Mouse (Mus musculus) gonadal fat pad, adult 2 months (tissue): ENCODE results near the gene Atxn1. TPM values are rescaled to one million over a fixed set of nuclear protein-coding genes. Genes with fewer than 3 reads are reported as not detected.

Source experiments
- DNase-seq: peaks from one replicate; pipeline ENCODE4 v3.0.0-alpha.2; 2012; ENCODE audit warnings: low read depth
- polyA plus RNA-seq: library from polyadenylated mRNA; depleted of rRNA; stranded (reverse); fragments of >200 nt; gene quantifications from 2 replicates; pipeline ENCODE4 v1.2.3, GENCODE M21; 2012

Atxn1 gene
- polyA plus RNA-seq, 1 experiment, result 11.6 TPM

DNA sequence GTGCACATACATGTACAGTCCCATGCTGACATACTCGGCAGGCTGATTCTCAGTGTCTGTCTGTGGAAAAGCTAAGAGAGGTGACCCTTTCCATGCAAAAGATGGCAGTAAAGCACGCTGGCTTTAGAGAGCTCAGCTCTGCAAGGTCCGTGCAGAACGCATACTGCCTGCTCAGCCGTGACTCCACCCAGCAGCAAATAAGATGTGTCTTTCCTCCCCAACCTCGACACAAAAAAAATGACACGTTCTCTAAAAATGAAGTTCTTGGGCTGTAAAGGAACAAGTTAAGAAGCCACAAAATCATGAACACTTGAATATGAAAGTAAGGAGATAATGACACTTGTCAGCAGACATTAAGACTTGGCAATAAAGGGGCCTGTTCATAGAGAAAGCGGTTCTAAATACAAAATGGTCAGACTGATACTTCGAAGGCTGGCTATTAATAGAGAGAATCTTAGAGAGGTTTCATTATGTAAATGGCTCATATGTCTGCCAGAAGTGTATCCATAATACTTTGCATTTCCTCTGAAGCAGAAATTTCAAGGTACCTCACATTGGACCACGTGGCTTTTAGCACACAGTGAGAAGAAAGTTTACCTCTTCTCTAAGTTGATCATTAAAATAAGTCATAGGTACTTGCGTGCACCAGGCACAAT, 132.0 kb downstream of the Atxn1 start:
- DNase-seq, result no peak

DNA sequence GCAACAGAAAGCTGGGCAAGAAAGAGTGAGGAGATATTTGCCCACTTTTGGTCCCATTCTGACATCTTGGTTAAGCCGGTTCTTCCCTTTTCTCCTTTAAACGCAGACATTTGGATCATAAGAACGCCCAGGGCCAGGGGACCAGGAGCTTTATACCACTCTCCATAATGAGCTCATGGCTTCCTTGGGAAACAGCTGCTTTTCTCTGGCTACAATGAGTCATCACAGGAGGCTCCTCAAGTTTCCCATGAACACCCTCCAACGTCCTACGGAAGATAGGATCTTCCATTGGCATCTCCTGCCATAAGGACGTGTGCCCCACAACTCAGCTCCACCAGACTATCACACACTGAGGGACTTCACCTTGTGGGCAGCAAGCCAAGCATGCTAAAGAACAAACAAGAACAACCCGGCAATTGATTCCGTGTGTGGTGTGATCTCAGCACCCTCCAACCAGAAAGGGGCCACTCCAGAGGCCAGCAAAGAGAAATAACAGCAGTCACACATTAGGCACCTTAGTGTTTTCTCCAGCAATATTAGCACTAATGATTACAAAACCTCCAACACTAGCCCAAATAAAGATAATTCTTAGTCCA, 135.4 kb downstream of the Atxn1 start:
- DNase-seq, result no peak

DNA sequence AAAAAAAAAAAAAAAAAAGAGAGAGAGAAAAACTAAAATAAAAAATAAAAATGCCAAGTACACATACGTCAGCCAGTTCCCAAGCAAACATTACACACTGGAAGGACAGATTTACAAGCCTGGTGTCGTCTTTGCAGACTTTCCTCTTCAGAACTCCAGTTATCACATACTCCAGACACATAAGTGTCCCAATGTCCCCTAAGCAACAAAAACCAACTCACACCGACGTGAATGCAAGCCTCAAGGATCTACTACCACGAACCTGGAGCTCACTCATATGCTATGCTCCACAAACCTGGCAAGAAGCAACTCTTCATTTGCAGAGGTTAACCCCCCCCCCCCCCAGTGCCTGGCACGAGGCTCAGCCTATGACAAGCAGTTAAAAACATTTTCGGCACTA, 136.8 kb downstream of the Atxn1 start:
- no peak for DNase-seq

DNA sequence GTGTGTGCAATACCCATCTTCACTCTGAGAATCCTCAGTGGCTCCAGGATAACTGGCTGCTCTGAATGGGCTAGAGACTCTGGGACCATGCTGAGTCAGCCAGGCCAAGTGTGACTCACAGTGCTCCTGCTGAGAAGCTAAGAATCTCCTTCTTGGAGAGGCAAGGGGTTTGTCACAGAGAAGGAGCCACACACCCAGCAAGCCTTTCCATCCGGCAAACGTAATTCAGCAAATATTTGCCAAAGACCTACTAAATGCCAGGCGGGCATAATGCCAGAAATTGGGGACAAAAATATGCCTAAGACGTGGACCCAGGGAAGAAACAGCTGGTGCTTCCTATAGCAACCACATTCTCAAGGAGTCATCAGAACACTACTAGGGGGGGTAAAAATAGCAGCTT, 137.2 kb downstream of the Atxn1 start:
- no peak for DNase-seq

DNA sequence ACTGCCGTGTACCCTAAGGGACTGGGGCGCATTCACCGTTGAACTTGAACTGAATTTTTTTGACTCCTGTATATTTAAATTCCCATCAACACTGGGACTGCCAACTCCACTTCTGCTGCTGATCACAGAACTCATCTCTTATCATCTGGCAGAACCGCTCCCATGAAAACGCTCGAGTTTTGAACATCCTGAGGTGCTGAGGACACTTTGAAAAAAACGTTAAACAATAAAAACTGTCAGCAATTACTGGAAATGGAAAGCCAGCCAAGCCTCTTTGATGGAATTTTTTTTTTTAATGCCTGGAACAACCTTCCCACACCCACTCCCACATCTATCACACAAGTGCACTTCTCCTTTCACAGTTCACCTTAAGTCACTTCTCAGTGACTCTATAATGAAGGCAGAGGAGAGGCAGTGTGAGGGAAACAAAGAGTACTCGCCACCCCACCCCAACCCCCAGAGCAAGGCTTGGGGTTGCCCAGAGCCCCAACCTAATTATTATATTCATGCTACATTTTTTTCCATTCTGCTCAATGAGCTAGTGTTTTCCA, 137.7 kb downstream of the Atxn1 start:
- DNase-seq, result no peak

DNA sequence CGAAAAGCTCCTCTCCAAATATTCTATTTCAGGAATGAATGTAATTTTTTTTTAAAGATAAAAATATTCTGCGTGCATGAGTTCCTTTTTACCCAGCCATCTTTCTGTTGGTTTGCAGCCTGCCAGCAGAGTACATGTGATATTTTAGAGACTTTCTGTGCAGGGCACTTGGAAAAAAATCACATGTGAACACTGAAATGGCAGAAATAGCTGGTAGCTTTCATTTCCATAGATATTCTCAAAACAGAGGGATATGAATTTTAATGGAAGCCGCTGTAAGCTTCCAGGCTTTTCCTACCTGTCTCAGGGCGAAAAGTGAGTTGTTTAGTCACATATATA, 142.3 kb downstream of the Atxn1 start:
- DNase-seq, result no peak

DNA sequence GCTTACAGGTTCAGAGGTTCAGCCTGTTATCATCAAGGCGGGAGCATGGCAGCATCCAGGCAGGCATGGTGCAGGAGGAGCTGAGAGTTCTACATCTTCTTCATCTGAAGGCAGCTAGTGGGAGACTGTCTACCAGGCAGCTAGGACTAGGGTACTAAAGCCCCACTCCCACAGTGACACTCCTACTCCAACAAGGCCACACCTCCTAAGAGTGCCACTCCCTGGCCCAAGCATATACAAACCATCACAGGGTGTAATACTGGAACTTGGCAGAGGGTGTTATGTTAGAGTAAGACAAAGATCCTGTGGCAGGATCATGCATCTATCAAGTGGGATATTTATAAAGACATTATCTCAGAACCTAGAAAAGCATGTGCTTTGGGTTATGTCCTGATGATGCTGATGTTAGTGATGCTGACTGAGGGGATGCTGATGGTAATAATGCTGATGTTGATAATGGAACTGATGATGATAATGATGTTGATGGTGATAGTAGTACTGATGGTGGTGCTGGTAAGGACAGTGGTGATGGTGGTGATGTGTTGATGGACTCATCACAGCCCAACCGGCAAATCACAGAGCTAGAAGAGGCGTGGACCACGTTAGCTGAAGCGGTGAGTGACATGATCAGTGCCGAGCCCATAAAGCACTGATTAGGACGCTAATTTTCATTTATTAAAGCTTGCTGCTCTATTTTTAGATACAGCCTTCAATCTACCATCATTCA, 142.9 kb downstream of the Atxn1 start:
- no peak for DNase-seq

DNA sequence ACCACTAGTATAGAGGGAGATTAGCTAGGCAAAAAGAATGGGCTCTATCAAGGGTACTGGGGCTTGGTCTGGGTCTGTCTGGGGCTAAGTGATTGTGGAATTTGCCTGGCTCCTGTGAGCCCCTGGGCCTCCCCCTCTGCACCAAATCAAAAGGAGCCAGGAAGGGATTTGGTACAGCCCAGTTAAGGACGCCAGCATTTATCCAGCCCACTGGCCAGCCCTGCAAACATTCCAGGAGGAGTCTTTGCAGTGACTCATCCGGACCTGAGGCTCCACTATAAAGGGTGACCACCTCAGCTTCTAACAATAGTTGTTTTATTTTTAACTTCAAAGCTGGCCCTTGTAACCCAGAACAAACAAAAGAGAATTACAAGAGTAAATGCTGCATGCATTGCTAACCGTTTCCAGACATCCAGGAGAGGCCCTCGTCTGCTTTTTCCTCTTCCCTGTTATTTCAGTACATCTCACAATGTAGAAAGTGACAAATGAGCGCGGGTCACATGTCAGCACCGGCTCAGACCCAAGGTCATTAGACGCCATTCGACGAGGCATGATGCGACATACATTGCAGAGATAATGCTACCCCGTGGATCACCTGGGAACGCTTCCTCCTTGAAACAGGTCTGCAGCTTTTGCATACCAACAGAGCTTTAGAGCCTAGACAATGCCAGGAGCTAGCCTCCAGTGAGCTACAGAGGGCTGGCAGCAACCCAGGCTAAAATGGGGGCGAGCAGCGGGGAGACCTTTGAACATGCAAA, 144.2 kb downstream of the Atxn1 start:
- DNase-seq, result no peak

DNA sequence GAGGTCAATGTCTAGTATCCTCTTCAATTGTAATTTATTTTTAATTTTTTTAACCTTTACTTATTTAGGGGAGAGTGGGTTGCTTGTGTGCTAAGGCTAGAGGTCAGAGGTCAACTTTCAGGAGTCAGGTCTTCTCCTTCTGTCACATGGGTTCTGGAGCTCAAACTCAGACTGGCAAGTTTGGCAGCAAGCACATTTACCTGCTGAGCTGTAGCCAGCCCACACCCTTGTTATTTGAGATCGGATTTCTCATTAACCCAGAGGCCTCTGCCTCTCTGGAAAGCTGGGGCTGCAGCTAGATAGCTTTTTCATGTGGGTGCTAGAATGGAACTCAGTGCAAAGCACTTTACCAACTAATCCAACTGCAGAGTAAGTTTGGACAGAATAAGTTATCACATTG, 148.1 kb downstream of the Atxn1 start:
- no peak for DNase-seq

DNA sequence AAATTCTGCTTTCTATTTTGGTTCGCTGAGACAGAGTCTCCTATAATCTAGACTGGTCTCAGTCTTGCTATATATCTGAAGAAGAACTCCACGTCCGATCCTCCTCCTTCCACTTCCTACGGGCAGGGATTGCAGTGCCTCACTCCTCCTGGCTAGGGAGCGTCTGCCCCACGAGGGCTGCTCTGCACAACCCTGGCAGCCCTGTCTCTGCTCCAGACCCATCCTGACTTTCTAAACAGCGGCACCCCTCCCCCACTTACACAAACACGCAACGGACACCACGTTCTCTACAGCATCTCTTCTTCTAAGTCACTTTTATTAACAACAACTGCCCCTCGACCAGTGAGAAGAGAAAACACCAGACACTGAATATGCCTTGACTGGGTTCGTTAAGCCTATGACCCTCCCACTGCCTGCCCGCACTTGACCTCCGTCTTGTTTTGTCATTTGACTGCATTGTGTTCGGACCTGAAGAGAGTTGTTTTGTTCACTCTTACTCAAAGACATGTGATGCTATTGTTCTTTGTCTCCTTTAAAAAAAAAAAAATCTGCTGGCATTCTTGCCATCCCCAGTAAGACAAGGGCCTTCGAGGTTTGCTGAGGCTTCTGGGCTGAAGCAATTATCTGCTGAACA, 154.9 kb downstream of the Atxn1 start:
- no peak for DNase-seq

DNA sequence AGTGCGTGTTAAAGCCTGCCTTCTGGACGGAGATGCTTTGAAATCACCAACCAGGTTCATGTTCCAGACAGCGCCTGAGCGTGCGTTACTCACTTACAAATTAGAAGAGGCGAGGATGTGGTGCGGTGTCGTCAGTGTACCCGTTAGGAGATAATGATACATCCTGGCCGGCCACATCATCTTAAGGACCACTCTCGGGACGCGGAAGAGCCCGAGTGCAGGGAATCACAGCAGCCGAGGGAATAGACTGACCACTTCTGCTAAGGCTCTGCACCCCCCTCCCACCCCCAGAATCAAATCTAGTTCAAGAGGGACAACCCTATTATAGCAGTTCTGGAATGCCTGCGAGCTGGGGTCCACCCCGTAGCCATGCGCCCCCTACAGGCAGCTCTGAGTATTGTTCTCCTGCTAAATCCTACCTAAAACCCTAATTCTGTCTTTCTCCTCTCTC, 157.2 kb downstream of the Atxn1 start:
- DNase-seq, result no peak

DNA sequence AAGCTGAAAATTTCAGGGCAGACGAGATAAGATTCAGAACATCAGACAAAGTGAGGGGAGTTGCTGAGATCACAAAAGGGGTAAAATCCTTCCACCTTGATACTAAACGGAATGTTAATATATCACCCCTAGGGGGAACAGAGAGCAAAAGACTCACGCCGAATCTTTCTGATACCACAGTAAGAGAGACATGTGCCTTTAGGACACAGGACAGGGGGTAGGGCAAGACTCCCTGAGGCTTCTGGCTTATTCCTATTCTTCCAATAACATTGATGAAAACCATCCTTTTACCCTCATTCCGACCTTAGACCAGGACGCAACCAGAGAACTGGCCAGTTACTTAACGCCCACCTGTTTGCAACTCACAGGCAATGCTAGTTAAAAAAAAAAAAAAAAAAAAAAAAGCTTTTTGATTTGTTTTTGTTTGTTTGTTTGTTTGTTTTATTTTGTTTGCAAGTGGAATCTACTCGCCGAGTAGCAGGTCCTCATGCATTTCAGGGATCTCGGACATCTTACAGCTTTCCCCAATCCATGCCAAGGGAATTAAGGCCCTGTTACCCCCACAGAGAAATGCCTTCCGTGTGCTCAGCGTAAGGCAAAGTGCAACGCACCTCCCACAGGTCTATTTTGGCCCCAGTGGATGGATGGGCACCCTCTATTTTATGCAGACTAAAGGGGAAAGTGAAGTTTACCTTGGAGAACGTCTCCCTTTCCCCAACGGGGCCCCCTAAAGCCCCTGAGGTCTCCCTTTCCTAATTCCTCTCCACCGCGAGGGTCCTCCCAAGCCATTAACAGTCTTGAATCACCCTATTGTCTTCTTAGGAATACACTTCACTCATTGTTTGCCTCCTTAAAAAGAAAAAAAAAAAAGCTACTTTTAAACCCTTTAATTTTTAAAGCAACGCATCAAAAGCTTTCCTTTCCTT, 157.9 kb downstream of the Atxn1 start:
- no peak for DNase-seq

DNA sequence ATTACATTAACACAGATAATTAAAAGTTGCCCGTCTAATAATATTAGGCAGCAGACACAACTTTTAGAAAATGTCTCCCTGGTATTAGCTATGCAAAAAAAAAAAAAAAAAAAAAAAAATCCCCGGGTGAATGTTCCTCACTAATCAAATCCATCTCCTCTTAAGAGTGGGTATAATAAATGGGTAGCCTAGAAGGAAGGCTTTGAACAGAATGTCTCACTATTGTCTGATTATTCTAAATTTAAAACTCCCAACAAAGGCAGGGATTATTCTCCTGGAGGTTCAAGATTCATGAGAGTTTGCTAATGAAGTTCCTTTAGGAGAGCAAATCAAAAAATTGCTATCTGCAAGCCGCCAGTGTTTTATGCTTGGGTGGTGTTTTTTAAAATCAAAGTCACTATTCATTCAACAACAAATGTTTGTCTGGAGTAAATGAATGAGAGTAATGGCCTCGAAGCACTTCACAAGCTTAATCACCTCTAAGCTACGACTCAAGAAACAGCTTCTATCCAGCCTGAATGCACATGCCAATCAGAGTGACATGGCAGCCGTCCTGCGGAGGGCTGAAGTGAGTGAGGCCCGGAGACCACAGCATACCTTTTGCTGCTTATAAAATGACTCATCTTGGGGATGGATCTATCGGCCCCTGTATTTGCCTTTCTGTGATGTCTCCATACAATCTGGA, 158.8 kb downstream of the Atxn1 start:
- DNase-seq, result no peak

DNA sequence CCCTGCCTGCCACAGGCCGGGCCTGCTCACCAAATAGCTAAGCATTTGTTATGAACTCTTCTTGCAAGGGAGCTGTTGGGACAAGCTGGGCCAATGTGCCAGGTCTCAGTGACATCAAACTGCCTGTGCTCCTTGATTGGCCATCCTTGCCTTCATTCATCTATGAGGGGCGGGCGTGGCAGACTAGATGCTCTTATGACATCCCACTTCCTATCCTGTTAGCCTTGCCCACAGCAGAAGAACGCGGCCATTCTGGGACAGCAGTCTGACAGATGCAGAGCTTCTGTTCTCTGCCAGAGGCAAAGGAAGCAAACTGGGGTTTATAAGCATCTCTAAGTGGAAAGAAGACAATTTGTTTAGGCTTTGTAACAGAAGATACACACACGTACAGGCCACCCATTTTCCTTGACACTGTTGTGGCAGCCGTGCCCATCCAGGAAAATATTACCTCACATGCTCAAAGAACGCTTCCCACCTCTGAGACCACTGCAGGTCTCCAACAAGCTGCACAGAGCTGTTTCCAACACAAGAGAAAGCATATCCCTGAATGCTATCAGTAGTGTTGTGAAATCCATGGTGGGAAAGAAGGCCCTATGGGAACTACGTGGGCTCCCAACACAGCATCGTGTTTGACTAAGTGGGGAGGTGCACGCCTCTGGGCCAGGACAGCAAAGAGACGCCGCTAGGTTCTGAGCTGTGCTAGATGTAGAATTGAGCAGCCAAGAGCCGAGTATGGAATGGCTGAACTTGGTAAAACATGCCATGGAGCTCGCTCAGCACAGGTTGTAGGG, 162.0 kb downstream of the Atxn1 start:
- DNase-seq, result no peak

DNA sequence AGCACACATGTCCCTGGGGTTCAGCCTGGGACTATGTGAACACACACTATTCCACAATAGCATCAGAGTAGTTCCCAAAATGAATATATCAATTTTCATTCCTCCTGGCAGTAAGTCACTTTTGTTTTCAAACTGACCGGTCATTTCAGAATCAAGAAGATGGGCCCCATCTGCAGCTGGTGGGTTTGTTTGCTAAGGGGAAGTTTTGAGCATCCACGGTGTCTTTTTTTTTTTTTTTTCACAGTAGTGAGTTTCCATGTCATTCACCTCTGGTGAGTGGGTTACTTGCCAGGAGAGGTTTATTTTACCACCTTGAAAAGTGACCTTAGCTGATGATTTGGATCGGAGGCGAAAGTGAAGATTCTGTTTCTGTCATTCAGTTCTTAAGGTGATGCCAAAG, 166.6 kb downstream of the Atxn1 start:
- no peak for DNase-seq

DNA sequence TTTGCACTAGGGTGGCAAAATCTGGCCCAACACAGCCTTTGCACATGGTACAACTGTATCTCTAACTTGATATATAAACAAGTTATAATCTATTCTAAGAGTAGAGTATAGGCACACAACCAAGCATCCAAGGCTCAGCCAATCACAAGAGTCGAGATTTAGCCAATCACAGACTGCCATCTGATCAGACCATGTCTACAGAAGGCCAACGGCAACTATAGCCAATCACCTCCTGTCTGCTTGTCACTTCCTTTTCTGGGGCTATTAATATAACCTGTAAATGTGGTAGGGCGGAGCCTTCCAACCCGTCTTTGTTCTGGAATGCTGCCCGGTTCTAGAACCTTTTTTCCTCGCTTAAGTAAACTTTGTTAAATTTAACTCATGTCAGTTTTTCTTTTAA, 167.1 kb downstream of the Atxn1 start:
- no peak for DNase-seq

DNA sequence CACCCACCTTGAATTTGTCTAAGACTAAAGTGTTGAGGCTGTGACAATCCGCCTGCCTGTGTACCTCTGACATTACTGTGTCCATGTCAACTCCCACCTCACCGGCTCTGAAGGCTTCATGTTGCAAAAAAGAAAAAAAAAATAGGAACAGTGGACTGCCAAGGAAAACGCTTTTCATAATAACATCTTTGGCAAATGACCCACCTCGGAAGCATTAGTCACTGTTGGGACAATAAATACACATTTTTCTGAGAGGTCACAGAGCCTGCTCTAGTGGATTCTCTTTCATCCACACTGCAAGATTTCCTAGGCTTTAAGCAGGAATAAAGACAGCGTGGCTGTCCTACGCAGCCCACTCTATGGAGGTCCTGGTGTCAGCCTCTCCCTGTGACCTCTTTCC, 168.5 kb downstream of the Atxn1 start:
- DNase-seq, result no peak

DNA sequence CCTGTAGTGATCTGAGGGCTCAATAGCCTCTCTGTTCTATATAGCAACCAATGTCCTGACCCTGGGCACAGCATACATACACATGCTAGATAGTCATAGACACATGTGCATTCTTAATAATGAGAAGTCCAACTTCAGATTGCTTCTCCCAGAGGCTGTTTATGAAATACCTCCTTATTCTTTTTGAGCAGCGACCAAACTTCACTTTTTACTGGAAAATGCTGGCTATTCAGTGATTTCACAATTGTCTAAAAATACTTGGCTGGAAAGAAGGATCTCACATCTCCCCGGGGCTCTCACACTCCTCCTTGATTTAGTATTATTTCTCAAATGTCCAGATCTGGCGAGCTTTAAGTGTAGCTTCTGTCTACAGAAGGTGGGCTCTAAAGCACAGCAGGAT, 171.0 kb downstream of the Atxn1 start:
- no peak for DNase-seq

DNA sequence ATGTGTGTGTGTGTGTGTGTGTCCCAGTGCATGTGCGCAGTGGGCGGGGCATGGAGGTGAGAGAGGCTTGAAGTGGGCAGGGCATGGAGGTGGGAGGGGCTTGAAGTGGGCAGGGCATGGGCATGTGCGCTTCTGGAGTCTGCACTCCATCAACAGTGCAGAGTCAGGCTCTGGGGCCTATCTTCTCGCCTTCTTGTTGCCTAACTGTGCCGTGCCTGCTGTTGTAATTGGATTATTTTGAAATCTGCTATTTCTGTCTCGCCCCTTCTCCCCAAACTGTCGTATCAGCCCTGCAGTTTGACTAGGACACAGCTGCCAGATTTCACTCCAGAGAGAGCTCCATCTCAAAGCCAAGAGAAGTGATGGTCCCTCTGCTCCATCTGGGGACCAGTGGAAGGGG, 178.4 kb downstream of the Atxn1 start:
- DNase-seq, result no peak
